Mouse (Mus musculus): ENCODE measurements at regions not wholly inside any gene's neighbourhood (a gene's known extent, or its start where the extent isn't known, plus 50 kb on each side); places are given as distances from the start of the nearest gene placed in this dataset.

GRCm38 (mm10) chr11:28075560-28075959 lies 264.1 kb downstream of the Gm6685 start:
- DNase-seq (ENCODE audit: low read depth, low spot score), result peak; percentile 77

GRCm38 (mm10) chr11:28036236-28036635 lies 303.4 kb downstream of the Gm6685 start:
- DNase-seq (ENCODE audit: low read depth, low spot score), result peak; percentile 81

GRCm38 (mm10) chr11:28035538-28035937 lies 304.1 kb downstream of the Gm6685 start:
- peak; percentile 93 for DNase-seq (ENCODE audit: low read depth, low spot score)

GRCm38 (mm10) chr11:28022876-28023275 lies 316.8 kb downstream of the Gm6685 start:
- DNase-seq (ENCODE audit: low read depth, low spot score), result no peak

- DNase-seq (ENCODE audit: low read depth, low spot score), result peak; percentile 23
These were observed 318.9 kb downstream of the Gm6685 start for GRCm38 (mm10) chr11:28020762-28021161.

All from R1 (cell line).